Mouse (Mus musculus): Measurements from ENCODE around the gene Lrp1.

Gene Lrp1

DNA sequence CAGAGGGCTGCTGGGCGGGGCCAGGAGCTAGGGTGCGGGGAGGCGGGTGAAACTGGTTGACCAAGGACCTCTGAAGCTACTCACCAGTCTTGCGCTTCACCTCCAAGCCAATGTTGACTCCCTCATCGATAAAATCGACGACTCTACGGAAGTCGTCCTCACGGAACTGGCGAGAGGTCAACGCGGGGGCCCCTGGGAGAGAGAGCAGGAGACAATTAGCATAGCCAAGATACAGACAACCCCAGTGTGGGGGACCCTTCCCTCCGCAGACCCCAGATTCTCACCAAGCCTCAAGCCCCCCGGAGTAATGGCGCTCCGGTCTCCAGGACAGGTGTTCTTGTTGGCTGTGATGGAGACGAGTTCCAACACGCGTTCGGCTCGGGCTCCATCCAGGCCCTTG lies 103.0 kb downstream of the Lrp1 start:
- no peak for DNase-seq

DNA sequence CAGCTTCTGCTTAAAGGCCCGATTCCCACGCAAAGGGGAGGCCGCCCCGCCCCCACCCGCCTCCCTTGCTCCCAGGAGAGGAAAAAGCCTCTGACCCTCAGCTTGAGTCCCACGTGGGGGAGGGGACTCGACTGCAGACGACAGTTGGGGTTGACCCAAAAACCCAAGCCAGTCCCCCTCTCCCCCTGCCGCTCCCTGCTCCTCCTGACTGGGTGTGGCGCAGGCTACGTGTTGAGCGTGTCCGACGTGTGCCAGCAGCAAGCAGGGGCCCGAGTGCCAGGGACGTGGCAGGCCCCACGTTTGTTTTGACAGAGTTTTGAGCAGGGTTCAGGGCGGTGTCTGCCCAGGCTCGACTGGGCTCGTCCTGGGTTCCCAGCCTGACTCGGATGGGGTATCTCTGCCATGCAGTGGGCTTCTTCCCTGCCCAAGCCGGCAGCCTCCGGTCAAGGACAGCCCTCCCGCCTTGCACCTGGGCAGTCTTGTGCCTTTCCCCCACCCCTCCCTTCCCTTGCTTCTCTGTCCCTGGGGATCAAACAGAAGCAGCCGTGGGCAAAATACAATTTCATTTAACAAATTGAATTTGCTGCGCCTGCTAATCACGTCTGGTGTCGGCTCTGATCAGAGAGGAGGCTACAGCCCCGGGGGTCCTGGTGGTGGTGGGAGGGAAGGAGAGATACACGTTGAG lies 104.2 kb downstream of the Lrp1 start:
- no peak for DNase-seq

DNA sequence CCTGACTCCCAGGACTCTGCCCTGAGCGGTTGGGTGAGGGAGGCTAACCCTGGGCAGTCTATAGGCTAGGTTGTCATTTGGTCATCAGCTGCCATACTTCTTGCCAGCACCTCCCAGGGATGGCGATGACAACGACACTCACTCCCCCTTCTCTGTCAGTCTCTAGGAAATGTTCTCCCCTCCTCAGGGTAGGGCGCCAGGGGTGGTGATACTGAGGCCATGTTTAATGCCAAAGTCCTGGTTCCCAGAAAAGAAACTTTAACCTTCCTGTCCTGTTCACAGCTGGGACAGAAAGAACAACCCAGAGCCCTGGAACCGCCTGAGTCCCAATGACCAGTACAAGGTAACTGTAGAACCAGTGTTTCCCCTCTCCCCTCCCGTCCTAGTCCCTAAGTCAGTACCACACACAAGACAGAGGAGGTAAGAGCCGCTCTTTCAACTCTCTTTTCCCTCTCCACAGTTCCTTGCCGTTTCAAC lies 104.9 kb downstream of the Lrp1 start:
- DNase-seq, result no peak

DNA sequence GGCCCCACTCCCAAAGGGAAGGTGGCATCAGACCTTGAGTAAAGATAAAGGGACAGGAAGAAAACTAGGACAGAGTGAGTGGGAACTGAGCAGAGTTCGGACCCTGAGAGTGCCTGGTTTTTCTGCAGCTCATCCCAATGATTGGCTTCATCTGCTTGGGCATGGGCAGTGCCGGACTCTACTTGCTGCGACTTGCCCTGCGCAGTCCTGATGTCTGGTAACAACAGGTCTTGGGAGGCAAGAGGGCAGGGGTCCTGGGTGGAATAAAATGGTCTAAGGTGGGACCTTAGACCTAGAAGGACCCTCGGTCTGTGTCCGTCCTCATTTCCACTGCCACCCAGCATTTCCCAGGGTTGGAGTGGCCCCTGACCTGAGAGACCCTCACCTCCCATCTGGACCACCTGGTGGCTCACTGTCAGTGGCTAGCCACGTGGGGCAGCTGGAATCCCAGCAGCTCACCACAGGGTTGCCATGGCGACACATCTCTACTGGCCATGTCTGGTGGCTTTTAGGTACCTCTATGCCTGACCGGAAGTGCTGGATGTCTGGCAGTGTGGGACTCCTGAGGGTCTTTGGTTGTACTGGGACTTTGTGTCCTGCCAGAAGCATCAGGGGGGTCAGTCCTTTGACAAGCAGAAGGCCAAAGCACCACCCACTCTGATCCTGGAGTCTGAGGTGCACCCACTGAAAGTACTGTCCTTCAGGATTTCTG lies 105.5 kb downstream of the Lrp1 start:
- no peak for DNase-seq

DNA sequence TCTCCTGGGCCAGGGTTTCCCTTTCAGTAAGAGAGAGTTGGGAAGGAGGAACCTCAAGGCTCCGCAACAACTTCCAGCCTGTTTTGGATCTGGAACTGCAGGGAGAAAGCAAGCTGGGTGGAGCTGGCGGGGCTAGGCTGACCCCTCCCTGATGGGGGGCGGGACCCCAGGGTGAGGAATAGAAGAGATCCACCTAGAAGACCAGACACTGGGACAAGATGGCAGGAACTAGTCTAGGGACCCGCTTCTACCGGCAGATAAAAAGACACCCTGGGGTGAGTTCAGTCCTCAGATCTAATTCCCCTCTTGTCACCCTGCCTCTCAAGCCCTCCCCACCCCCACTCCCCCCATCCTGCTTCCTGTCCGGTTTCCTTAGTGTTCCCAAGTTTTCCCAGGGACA lies 106.2 kb downstream of the Lrp1 start, which contains the start of gene Ndufa4l2:
Gene Ndufa4l2, plus strand, starts transcription at position 204 of the 400 bp plus-strand sequence.
- DNase-seq, result no peak

DNA sequence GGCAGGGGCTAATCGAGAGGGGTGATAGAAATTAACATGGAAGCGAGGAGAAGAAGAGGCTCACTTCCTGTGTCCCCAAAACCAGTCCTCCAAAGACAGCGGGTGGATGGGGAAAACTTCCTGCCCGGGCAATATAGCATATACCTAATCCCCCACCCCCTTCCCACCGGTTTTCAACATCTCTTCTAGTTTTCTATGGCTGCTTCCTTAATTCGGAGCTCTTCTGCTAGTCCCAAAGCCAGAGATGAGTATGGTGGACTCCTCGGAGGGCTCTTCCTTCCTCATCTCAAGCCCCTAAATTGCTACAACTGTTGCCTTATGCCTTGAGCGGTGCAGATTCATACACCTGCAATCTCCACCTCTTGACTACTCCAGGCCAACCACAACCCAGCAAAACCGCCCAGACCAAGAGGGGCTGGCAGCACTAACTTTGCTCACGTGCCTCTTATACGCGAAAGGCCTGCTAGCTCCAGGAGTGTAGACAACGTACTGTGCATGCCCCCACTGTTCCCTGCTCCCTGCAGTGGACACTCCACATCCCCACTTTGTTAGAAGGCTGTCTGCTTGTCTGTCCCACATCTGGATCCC lies 106.7 kb downstream of the Lrp1 start:
- DNase-seq, result no peak

DNA sequence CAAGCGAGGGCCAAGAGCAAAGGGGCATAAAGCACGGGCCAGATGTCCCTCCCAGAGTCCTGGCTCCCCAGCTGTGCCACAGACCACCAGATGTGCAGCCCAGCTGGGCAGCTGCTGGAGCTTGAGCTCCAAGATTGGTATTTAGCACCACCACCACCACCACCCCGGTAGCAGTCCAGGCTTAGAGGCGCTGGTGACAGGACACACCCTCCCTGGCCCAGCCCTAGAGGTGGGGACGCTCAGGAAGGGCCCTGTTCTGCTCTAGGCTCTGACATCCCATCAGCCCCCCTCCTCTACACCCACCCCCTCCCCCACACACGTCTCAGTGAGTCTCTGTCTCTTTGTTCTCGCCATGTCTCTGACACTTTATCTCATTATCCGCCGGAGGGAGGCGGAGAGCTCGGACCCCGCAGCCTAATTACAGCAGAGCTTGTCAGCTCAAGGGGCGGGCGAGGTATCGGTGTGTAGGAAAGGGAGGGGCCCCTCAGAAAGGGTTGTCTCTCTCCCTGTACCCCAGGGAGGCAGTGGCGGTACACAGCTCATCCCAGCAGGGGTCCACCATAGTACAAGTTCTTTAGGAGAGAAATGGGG lies 107.4 kb downstream of the Lrp1 start:
- DNase-seq, result peak; percentile 27

DNA sequence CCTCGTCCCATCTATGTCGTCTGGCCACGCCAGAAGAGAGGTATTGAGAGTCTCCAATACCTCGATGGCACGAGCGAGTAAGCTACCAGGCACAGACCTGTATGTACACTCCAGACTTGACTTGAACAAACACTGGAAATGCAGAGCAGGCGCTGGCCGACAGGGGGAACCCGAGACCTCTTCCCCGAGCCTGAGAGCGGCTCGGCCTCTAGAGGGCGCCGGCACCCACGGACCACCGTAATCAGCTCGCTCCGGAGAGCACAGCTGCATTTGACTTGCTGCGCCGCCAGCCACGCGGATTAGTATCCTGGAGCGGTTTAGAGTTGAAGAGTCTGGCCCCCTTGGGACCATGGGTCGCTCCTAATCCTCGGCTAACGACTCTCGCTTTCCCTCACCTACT lies 108.1 kb downstream of the Lrp1 start:
- peak; percentile 94 for DNase-seq

DNA sequence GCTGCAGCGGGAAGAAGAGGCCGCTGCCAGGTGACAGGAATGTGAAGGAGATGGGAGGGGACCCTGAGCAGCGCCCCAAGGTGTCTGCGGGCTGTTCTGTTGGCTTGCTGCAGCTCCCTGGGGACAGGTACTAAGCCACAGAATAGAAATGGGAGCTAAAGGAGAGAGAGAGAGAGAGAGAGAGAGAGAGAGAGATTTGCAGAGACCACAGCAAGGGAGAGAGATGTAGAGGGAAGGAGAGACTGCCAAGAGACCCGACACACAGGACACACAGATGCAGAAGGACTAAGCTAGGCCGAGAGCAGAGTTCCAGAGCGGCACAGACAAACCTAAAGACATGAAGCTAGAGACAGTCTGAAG lies 108.7 kb downstream of the Lrp1 start:
- no peak for DNase-seq

DNA sequence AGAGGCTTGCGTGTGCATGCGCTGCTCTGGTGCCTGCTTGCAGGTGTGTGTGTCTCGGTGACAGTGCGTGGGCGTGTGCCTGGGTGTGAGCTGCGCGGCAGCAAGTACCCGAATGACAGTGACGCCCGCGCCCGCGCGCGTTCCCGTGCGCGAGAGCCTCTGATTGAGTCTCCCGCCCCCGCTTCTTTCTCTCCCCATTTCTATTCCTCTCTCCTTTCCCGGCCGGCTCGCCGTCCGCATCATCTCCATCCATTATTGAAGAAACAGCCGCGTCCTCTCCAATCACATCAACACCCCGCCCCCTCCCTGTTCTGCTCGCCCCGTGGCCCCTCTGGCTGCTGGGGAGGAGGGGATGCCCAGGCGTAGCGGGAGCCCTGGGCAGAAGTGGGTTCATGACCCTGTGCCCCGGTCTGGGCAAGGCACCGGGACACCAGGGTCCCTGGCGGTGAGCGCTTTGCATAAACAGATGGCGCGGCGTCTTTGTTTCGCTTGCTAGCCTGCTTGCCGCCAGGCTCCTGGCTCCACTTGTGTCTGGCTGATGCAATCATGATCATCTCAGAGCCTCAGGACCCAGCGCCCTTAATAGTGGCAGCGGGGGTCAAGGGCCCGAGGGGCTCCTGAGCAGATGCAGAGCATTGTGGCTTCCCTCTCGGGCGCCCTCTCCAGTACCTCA lies 109.2 kb downstream of the Lrp1 start:
- peak; percentile 80 for DNase-seq

DNA sequence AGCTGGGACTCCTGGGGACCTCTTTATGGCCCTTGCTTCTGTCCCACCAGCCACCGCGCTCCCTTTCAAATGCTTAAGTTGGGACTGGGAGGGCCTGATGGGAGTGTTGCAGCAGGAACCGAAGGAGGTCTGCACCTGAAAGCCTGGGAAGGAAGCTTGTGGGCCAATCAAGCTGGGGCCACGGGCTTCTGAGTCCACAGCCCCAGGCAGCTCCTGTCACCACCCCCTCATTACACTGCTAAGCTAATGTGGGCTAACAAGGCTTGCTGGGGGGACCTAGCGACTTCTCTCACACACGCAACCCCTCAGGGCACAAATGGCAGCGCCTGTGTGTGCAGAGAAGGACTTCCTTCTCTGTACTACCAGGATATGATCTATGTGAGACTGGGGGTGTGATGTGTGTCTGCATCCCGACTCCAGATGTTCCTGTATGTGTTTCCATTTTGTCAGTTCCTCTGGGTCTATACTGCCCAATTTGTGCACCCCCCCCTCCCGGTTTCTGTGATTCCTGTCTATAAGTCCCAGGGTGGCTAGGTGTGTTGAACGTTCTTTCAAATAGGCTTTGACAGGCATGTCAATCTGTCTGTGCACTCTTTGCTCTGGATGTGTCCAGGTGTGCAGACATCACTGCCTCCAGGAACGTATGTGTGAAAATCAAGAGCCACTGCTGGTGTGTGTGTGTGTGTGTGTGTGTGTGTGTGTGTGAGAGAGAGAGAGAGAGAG lies 109.9 kb downstream of the Lrp1 start:
- DNase-seq, result no peak

DNA sequence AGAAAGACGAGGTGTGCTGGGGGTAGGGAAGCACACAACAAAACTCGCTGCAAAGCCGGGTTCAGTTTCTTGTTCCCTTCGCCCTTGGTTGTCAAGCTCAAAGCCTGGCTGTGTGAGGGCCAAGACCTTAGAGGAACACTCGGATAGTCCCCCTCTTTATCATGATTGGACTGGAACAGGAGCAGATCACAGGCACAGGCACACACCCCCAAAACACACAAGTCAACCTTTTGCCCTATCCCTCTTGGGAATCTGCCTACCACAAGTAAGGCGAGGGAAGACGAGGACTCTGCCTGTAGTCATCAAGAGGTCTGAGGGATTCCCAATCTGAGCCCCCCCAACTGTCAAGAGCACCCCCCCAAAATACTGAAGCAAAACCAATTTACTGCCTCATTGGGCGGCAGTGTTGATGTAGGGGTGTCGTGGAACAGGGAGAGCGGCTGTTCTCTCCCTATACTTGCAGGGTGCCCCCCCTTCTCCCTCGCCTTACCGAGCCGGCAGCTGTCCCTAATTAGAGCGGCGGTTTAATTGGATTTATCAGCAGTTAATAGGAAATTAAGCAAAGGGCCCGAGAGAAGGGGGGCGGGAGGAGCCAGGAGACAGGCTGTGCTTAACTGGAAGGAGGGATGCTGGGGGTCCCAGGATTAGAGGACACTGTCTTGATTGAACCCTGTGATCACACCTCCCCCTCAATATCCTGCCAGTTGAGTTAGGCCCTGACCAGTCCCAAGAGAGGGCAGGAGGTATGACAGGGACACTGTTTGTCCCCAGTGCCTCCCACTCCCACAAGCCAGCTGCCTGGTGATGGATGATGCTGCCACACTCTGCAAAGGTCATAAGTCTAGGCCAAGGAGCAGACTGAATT lies 110.9 kb downstream of the Lrp1 start:
- no peak for DNase-seq

DNA sequence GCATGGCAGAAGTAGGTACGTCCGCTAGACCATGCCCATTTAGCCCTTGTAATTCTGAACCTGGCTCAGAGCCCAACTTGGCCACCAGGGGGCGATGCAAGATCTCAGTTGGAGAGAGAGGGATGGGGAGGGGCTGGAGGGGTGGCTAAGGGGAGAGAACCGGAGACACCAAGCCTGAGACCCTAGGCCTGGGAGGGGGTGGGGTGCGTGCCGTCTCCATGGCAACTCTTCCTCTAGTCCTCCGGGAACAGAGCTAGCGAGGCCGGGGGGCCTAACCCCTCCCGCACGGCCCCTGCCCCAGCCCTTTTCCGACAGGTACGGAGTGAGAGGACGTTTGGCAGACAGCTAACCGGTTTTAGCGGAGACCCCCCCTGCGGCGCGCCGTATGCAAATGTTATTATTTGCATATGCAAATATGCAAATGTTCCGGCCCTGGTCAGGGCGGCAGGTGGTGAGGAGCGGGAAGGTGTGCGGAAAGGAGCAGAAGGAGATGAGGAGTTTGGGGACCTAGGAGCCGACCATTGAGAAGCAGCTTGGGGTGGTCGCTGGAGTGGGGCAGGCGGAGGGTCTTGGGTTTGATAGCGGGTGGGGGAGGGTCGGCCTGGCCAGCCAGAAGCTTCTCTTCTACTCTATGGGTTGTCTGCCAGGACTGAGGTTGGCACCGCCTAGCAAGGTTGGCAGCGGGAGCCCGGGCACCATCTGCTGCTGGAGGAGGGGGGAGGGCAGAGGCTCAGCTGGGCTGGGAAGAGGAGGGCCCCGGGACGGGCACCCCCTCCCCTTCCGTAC lies 111.7 kb downstream of the Lrp1 start:
- peak; percentile 91 for DNase-seq

DNA sequence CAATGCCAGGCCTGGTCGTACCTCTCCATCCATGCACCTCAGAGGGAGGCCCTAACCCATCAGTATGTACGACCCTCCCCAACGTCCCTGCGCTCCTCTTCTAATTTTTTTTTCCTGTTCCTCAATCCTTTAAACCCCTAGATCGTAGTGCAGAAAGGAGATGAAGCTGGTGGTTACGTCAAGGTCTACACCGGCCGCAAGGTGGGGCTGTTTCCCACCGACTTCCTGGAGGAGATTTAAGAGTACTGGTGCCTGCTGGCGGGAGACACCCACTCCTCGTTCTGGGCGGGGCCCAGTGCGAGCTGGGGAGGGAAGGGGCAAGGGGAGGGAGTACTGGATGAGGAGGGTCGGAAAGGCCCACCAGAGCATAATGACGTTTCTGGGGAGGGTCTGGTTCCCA lies 112.7 kb downstream of the Lrp1 start:
- peak; percentile 88 for DNase-seq

DNA sequence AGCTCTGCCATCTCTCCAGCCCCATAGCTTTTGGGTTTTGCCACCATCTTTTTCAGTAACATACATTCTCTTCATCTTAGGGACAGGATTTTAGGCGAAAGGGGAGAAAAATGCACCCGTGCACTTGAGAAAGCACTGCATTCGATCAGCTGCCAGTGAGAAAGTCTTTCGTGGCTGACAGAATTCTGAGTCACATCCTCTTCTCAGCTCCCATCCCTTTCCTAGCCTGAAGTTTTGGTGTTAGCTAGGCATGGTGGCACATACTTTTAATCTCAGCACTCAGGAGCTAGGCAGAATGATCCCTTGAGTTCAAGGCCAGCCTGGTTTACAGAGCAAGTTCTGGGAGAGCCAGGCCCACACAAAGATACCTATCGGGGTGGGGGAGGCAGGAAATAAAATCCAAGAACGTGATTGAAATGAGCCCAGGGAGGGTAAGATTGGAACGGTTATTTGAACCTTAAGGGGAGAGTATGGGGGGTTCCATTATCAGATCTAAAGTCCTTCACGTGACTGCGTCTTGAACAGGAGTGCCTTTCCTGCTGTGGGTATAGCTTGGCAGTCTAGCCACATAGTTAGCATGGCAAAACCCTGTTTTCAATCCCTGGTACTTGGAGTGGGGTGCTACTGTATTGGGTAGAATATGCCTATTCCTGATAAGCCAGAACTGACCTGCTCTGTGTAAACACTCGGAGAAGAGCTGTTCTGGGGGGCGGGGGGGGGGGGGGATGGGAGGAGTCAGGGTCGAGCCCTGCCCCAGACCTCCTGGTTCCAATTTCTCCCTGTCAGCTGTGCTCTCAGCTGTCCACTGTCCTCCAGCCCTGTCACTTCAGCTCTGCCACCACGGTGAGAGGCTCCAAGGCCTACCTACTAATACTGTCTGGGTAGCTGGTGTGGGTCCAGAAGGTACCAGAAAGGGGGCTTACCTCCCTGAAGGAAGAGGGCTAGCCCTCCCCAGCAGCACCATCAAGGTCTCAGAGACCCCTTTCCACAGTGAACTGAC lies 119.8 kb downstream of the Lrp1 start, which contains the start of gene Stac3:
Gene Stac3, plus strand, starts transcription at position 793 of the 1,000 bp plus-strand sequence.
- no peak for DNase-seq

DNA sequence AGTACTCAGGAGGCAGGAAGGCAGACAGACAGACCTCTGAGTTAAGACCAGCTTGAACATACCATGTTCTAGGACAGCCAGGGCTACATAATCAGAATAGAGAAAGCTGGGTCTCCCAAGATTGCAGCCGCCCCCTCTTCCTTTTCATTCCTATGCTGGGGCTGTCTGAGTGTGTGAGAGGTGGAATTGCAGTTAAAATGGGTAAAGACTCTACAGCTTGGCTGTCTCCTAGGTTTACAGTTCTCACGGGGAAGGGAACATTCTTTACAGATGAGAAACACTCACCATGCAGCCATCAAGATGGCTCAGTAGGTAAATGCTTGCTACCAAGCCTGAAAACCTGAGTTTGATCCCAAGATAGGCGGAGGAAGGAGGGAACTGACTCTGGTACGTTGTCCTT lies 120.9 kb downstream of the Lrp1 start:
- DNase-seq, result no peak

DNA sequence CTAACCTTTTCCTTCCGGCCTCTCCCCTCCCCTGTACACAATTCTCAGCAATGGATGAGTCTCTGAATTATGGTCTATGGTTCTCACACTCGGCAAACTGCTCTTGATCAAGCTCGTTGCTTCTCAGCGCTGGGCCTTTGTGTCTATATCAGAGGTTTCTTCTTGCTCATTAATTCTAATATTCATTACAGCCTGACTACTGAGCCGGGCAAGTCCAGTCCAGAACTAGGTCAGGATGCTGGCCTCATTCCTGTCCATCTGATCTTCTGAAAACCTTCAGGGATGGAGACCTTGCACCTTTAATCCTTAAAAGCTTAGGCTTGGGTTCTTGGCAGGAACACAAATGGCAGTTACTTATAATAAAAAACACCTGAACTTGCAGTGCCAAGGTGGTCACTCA lies 121.4 kb downstream of the Lrp1 start:
- no peak for DNase-seq

DNA sequence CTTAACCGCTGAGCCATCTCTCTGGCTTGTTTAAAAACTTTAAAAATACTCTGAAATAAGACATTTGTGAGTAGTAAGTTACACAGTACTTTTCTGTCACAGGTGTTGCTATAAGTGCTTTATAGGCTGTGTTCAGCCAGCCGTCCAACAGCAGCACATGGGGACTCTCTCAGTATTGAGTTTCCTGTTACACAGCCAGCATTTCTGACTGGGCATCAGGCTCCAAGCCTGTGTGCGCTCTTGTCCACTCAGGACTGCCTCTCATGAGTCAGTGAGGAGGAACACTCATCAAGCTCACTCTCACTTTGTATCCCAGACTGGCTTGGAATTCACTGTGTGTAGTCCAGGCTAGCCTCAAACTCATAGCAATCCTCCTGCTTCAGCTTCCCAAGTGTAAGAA lies 124.8 kb downstream of the Lrp1 start:
- DNase-seq, result no peak

DNA sequence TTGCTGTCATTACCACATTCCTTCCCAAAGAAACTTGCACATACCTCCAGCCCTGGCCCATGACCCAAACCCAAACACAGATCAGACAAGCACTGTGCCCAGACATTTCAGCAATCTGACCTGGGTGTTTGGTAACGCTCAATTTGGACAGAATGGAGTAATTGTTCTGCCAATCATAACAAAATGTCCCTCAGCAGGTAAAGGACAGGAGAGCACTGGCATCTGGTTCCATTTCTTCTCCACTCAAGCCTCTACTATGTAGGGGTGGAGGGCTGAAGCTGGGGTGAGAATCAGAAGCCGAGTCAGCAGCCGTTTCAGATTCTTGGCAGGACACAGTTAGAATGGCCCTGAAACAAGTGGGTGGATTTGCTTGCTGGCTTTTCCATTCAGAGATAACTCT lies 128.8 kb downstream of the Lrp1 start:
- DNase-seq, result no peak
